Mouse (Mus musculus) fibroblast of lung, adult 2 months (primary cell): ENCODE measurements at regions not wholly inside any gene's neighbourhood (a gene's known extent, or its start where the extent isn't known, plus 50 kb on each side); places are given as distances from the start of the nearest gene placed in this dataset.
A peak's percentile ranks its signal among the peaks of the same experiment; 100 is the strongest.

ENCODE experiments used
- DNase-seq: peaks from one replicate; pipeline ENCODE4 v3.0.0-alpha.2; 2011; ENCODE audit warnings: low read depth

- DNase-seq: no peak
Observed at GRCm38 (mm10) chr4:68179551-68179950, 774.6 kb downstream of the Brinp1 start.

GRCm38 (mm10) chr4:68156499-68156898 is 797.7 kb downstream of the Brinp1 start:
- DNase-seq: no peak

- no peak for DNase-seq
Observed at GRCm38 (mm10) chr4:68148483-68149069, 805.6 kb downstream of the Brinp1 start.

- no peak for DNase-seq
Observed at GRCm38 (mm10) chr4:68128124-68128523, 826.1 kb downstream of the Brinp1 start.

GRCm38 (mm10) chr4:68114502-68114901 is 839.7 kb downstream of the Brinp1 start:
- DNase-seq: no peak

GRCm38 (mm10) chr4:68085255-68085654 is 868.9 kb downstream of the Brinp1 start:
- DNase-seq: no peak

- DNase-seq: no peak
Observed at GRCm38 (mm10) chr4:68056813-68057578, 897.2 kb downstream of the Brinp1 start.

- peak; percentile 4 for DNase-seq
Observed at GRCm38 (mm10) chr4:68022891-68023303, 931.3 kb downstream of the Brinp1 start.

GRCm38 (mm10) chr4:68011371-68011770 is 942.8 kb downstream of the Brinp1 start:
- DNase-seq: no peak

GRCm38 (mm10) chr4:67994796-67995283 is 959.4 kb downstream of the Brinp1 start:
- no peak for DNase-seq

GRCm38 (mm10) chr4:67963456-67963855 is 990.7 kb downstream of the Brinp1 start:
- DNase-seq: no peak

GRCm38 (mm10) chr4:67948000-67948399 is 1006.2 kb downstream of the Brinp1 start:
- no peak for DNase-seq

GRCm38 (mm10) chr4:67932481-67932880 is 1021.7 kb downstream of the Brinp1 start:
- DNase-seq: no peak

GRCm38 (mm10) chr4:67899109-67899508 is 1055.1 kb downstream of the Brinp1 start:
- DNase-seq: no peak

GRCm38 (mm10) chr4:67891946-67892575 is 1062.1 kb downstream of the Brinp1 start:
- DNase-seq: no peak

GRCm38 (mm10) chr4:67887954-67888353 is 1060.6 kb downstream of the Tlr4 start:
- DNase-seq: no peak

- no peak for DNase-seq
Observed at GRCm38 (mm10) chr4:67885204-67885603, 1057.8 kb downstream of the Tlr4 start.

GRCm38 (mm10) chr4:67862218-67862617 is 1034.8 kb downstream of the Tlr4 start:
- no peak for DNase-seq

GRCm38 (mm10) chr4:67861801-67862200 is 1034.4 kb downstream of the Tlr4 start:
- DNase-seq: no peak

GRCm38 (mm10) chr4:67853001-67853400 is 1025.6 kb downstream of the Tlr4 start:
- no peak for DNase-seq

- no peak for DNase-seq
Observed at GRCm38 (mm10) chr4:67833397-67833796, 1006.0 kb downstream of the Tlr4 start.

GRCm38 (mm10) chr4:67825484-67825883 is 998.1 kb downstream of the Tlr4 start:
- no peak for DNase-seq

- no peak for DNase-seq
Observed at GRCm38 (mm10) chr4:67796050-67796449, 968.7 kb downstream of the Tlr4 start.
